Comparison of ENCODE assay signal across 29 mouse cellular contexts in genomic region chr17:57066908-57067307, GRCm38 (mm10). TPM values are rescaled to one million over a fixed set of nuclear protein-coding genes. Genes with fewer than 3 reads are reported as not detected.
DNase-seq lines count a peak whose midpoint lies in the region; ATAC-seq and TF ChIP-seq lines count a peak whose summit lies in the region.
"Had no signal": no experiment of that assay in that cellular context is flagged by ENCODE, and none has a peak within 500 bp of the region (broad histone marks: within the 10 kb centered on the region; RNA-seq: fewer than 3 reads in every experiment).

No protein-coding gene starts in this region.

- no peak overlapping the region for H3K4me2 ChIP-seq in liver, embryonic 11.5 days
- H3K4me2 ChIP-seq: embryonic facial prominence, embryonic 13.5 days; embryonic facial prominence, embryonic 15.5 days; forebrain, embryonic 12.5 days had no signal

- peaks cover 0 to 8% of the 10 kb centered on the region in 2 experiments; a peak in 2 of 4 replicates for H3K36me3 ChIP-seq in MEL (ENCODE audit: control insufficient read depth in 1 of 2, insufficient read depth in 2 of 2, low read length in 2 of 2)
- H3K36me3 ChIP-seq in liver, embryonic 11.5 days (ENCODE audit: control insufficient read depth, insufficient read depth, low read length) = no peaks in the 10 kb centered on the region
- H3K36me3 ChIP-seq: embryonic facial prominence, embryonic 13.5 days; embryonic facial prominence, embryonic 15.5 days; forebrain, embryonic 10.5 days; forebrain, embryonic 12.5 days had no signal

- no peak for TF ChIP-seq POLR2A in MEL (IDR thresholded peaks at IDR 0.05; ENCODE audit: control insufficient read depth in 1 of 2, insufficient read depth in 1 of 2, low read depth in 1 of 2, low read length in 2 of 2, poor library complexity in 1 of 2)

- peak overlapping the region; percentile 12; the same call in 1 of the 2 replicates for H3K27ac ChIP-seq in MEL (ENCODE audit: control insufficient read depth, low read depth, low read length)
- H3K27ac ChIP-seq in liver, embryonic 11.5 days (ENCODE audit: low read depth, low read length) = no peak overlapping the region
- H3K27ac ChIP-seq: embryonic facial prominence, embryonic 13.5 days; embryonic facial prominence, embryonic 15.5 days; forebrain, embryonic 10.5 days; forebrain, embryonic 12.5 days had no signal

- ATAC-seq in liver, embryonic 11.5 days (replicated peaks; ENCODE audit: low FRiP score) = peak; percentile 32; the same call in 1 of the 2 replicates
- 0 out of 2 replicates have a peak, but pooled peaks have one; percentile 13 for ATAC-seq in megakaryocyte progenitor cell, adult 5-6 weeks (replicated peaks; ENCODE audit: poor library complexity)
- ATAC-seq: activated CD4-positive, CD25-positive, alpha-beta regulatory T cell, adult 4 months; forebrain, embryonic 14.5 days; forebrain, embryonic 16.5 days; Patski had no signal

- no peak for TF ChIP-seq EP300 in MEL (IDR thresholded peaks at IDR 0.05; ENCODE audit: low read depth in 1 of 2, low read length in 2 of 2)

- TF ChIP-seq CTCF in MEL (IDR thresholded peaks at IDR 0.05 in 2 of 3, conservative IDR thresholded peaks at IDR 0.05 in 1 of 3; ENCODE audit: control insufficient read depth in 1 of 3, insufficient read depth in 1 of 3, low read depth in 2 of 3, low read length in 3 of 3, poor library complexity in 1 of 3, severe bottlenecking in 1 of 3) = no peak

- TF ChIP-seq RAD21 in MEL (IDR thresholded peaks at IDR 0.05; ENCODE audit: low read depth, low read length) = no peak

- no peaks in the 10 kb centered on the region for H3K79me2 ChIP-seq in MEL (ENCODE audit: control insufficient read depth, insufficient read depth, low read length, poor library complexity)

- H3K4me1 ChIP-seq in MEL (ENCODE audit: control insufficient read depth in 1 of 2, insufficient read depth in 2 of 2, low read length in 2 of 2) = peaks cover 0 to 7% of the 10 kb centered on the region in 2 experiments; a peak in 2 of 4 replicates
- peaks cover 8% of the 10 kb centered on the region for H3K4me1 ChIP-seq in liver, embryonic 11.5 days (replicated peaks; ENCODE audit: control insufficient read depth, insufficient read depth, low read length)

- DNase-seq in MEL (ENCODE audit: low read depth, low spot score) = peak; percentile 66
- peak; percentile 30 for DNase-seq in c-Kit-positive CD71-positive TER-119-negative erythroid progenitor cells, embryonic 14.5 days (ENCODE audit: low read depth)
- DNase-seq in liver, embryonic 11.5 days (ENCODE audit: low spot score) = no peak
- no peak for DNase-seq in right cerebral cortex, adult 2 months (ENCODE audit: low spot score in 2 of 2)
- no peak for DNase-seq in embryo, embryonic 10.5 days (ENCODE audit: low spot score)
- DNase-seq in neural tube, embryonic 10.5 days (ENCODE audit: extremely low spot score, low spot score) = no peak
- DNase-seq in spleen, postnatal 10 days (ENCODE audit: low spot score in 2 of 2) = no peak
- DNase-seq: adrenal gland, adult 8-10 months; adrenal gland, postnatal 14 days; adrenal gland, postnatal 36 days; cerebellum, adult 11-12 months; cerebellum, adult 2 months; cerebellum, adult 9-10 months; cerebellum, postnatal 10 days; cerebellum, postnatal 25 days; embryo, embryonic 11 days had no signal

- H3K27me3 ChIP-seq in MEL (ENCODE audit: control insufficient read depth in 1 of 2, insufficient read depth in 2 of 2, low read length in 2 of 2) = no peaks in the 10 kb centered on the region
- peaks cover 23% of the 10 kb centered on the region for H3K27me3 ChIP-seq in liver, embryonic 11.5 days (replicated peaks; ENCODE audit: control insufficient read depth, insufficient read depth, low read length)
- H3K27me3 ChIP-seq: Patski had no signal

- H3K4me3 ChIP-seq in MEL (ENCODE audit: control insufficient read depth in 1 of 2, insufficient read depth in 1 of 2, low read depth in 2 of 2, low read length in 2 of 2) = no peak overlapping the region
- H3K4me3 ChIP-seq in liver, embryonic 11.5 days (ENCODE audit: low read depth, low read length) = no peak overlapping the region
- H3K4me3 ChIP-seq: embryonic facial prominence, embryonic 13.5 days; embryonic facial prominence, embryonic 15.5 days; erythroblast, embryonic 14.5 days; forebrain, embryonic 10.5 days; forebrain, embryonic 12.5 days had no signal

- no peaks in the 10 kb centered on the region for H3K9me3 ChIP-seq in MEL (replicated peaks; ENCODE audit: insufficient read depth, low read length)
- H3K9me3 ChIP-seq in liver, embryonic 11.5 days (ENCODE audit: control insufficient read depth, low read length) = no peaks in the 10 kb centered on the region
- H3K9me3 ChIP-seq: embryonic facial prominence, embryonic 13.5 days; embryonic facial prominence, embryonic 15.5 days; forebrain, embryonic 10.5 days; forebrain, embryonic 12.5 days had no signal

- H3K9ac ChIP-seq in MEL (ENCODE audit: control insufficient read depth, low read depth, low read length, poor library complexity, severe bottlenecking) = peak overlapping the region; percentile 26
- no peak overlapping the region for H3K9ac ChIP-seq in liver, embryonic 11.5 days (ENCODE audit: low read depth, low read length)
- H3K9ac ChIP-seq: embryonic facial prominence, embryonic 13.5 days; embryonic facial prominence, embryonic 15.5 days; forebrain, embryonic 12.5 days had no signal

- 35% methylated on average over 5 of the region's 5 CpGs for WGBS in liver, embryonic 11.5 days

TF ChIP-seq in MEL, 35 proteins besides CTCF, POLR2A, EP300 and RAD21:
- peak; percentile 45 for TF ChIP-seq GATA1 (IDR thresholded peaks at IDR 0.05; ENCODE audit: low read depth, low read length)
- TF ChIP-seq TCF12 (IDR thresholded peaks at IDR 0.05; ENCODE audit: low read depth, low read length) = peak; percentile 29; the same call in 1 of the 2 replicates
- TF ChIP-seq SMC3 (IDR thresholded peaks at IDR 0.05; ENCODE audit: low read depth, low read length) = no peak
- peak; percentile 72 for TF ChIP-seq TAL1 (IDR thresholded peaks at IDR 0.05; ENCODE audit: low read length)

RNA-seq across cellular contexts. Expression of gene Slc25a23, which starts 7.2 kb away (rescaled TPM):
- 4.9 and 5.9 TPM in 2 replicates for total RNA-seq in MEL (2012; rRNA removed)
- polyA plus RNA-seq in MEL (2012; ENCODE audit: insufficient read depth in 1 of 2, insufficient read length in 2 of 2, low read depth in 1 of 2, low replicate concordance in 2 of 2, missing spikeins in 1 of 2) = 10 to 100 TPM in 1 of 2 experiments, not detected in 1; 60.8 TPM
- 5.2 and 6.3 TPM in 2 replicates for polyA plus RNA-seq in liver, embryonic 11.5 days (2014; fragmentation: Nextera tagmentation; extraction: Ambion mirVana)
- 10.9 and 13.4 TPM in 2 replicates for total RNA-seq in megakaryocyte progenitor cell, adult 5-6 weeks (2015)
- 1.6 and 2.0 TPM in 2 replicates for total RNA-seq in megakaryocyte progenitor cell, adult 5-6 weeks (2017)

RNA-seq across cellular contexts. Expression of gene Crb3, which starts 8.0 kb away (rescaled TPM):
- not detected in 2 replicates for total RNA-seq in MEL (2012; rRNA removed)
- polyA plus RNA-seq in MEL (2012; ENCODE audit: insufficient read depth in 1 of 2, insufficient read length in 2 of 2, low read depth in 1 of 2, low replicate concordance in 2 of 2, missing spikeins in 1 of 2) = under 1 TPM in 1 of 2 experiments, not detected in 1; 0.19 TPM
- 3.2 and 3.4 TPM in 2 replicates for polyA plus RNA-seq in liver, embryonic 11.5 days (2014; fragmentation: Nextera tagmentation; extraction: Ambion mirVana)
- not detected in 2 replicates for total RNA-seq in megakaryocyte progenitor cell, adult 5-6 weeks (2015)
- not detected in 2 replicates for total RNA-seq in megakaryocyte progenitor cell, adult 5-6 weeks (2017)
- polyA plus RNA-seq: C2C12 had no signal

RNA-seq across cellular contexts. Expression of gene Dennd1c, which starts 11.4 kb away (rescaled TPM):
- 3.2 and 3.8 TPM in 2 replicates for total RNA-seq in MEL (2012; rRNA removed)
- polyA plus RNA-seq in MEL (2012; ENCODE audit: insufficient read depth in 1 of 2, insufficient read length in 2 of 2, low read depth in 1 of 2, low replicate concordance in 2 of 2, missing spikeins in 1 of 2) = 10 to 100 TPM in 1 of 2 experiments, not detected in 1; 20.7 TPM
- polyA plus RNA-seq in liver, embryonic 11.5 days (2014; fragmentation: Nextera tagmentation; extraction: Ambion mirVana) = 2.1 and 2.2 TPM in 2 replicates
- total RNA-seq in megakaryocyte progenitor cell, adult 5-6 weeks (2015) = 7.6 and 11.5 TPM in 2 replicates
- total RNA-seq in megakaryocyte progenitor cell, adult 5-6 weeks (2017) = 3.5 and 8.8 TPM in 2 replicates
- polyA plus RNA-seq: C2C12 had no signal

RNA-seq across cellular contexts. Expression of gene Tubb4a, which starts 20.7 kb away (rescaled TPM):
- total RNA-seq in MEL (2012; rRNA removed) = 0.35 and 0.62 TPM in 2 replicates
- 1 to 10 TPM in 1 of 2 experiments, not detected in 1; 6.4 TPM for polyA plus RNA-seq in MEL (2012; ENCODE audit: insufficient read depth in 1 of 2, insufficient read length in 2 of 2, low read depth in 1 of 2, low replicate concordance in 2 of 2, missing spikeins in 1 of 2)
- polyA plus RNA-seq in liver, embryonic 11.5 days (2014; fragmentation: Nextera tagmentation; extraction: Ambion mirVana) = 4.5 and 5.0 TPM in 2 replicates
- total RNA-seq in megakaryocyte progenitor cell, adult 5-6 weeks (2015) = not detected in 2 replicates
- total RNA-seq in megakaryocyte progenitor cell, adult 5-6 weeks (2017) = 0.12 TPM in 1 of 2 replicates, not detected in the other
- polyA plus RNA-seq: erythroblast, embryonic 14.5 days had no signal

RNA-seq across cellular contexts. Expression of gene Slc25a41, which starts 25.5 kb away (rescaled TPM):
- 0.08 and 0.13 TPM in 2 replicates for total RNA-seq in MEL (2012; rRNA removed)
- polyA plus RNA-seq in MEL (2012; ENCODE audit: insufficient read depth in 1 of 2, insufficient read length in 2 of 2, low read depth in 1 of 2, low replicate concordance in 2 of 2, missing spikeins in 1 of 2) = under 1 TPM in 1 of 2 experiments, not detected in 1; 0.15 TPM
- not detected in 2 replicates for polyA plus RNA-seq in liver, embryonic 11.5 days (2014; fragmentation: Nextera tagmentation; extraction: Ambion mirVana)
- total RNA-seq in megakaryocyte progenitor cell, adult 5-6 weeks (2015) = not detected in 2 replicates
- total RNA-seq in megakaryocyte progenitor cell, adult 5-6 weeks (2017) = not detected in 2 replicates
- total RNA-seq: adrenal gland, adult 18-20 months; adrenal gland, postnatal 14 days; adrenal gland, postnatal 36 days had no signal
- polyA plus RNA-seq: activated CD4-positive, CD25-positive, alpha-beta regulatory T cell, adult 4 months; C2C12; embryonic facial prominence, embryonic 11.5 days; embryonic facial prominence, embryonic 13.5 days; embryonic facial prominence, embryonic 15.5 days; erythroblast, embryonic 14.5 days; forebrain, embryonic 10.5 days; forebrain, embryonic 12.5 days; forebrain, embryonic 14.5 days; forebrain, embryonic 16.5 days; Patski had no signal

Comparison
In these comparisons a context has a peak if more than half of its experiments do, and no peak if none do; other contexts are left out.
1. DNase-seq: peak in MEL (single experiment) and c-Kit-positive CD71-positive TER-119-negative erythroid progenitor cells, embryonic 14.5 days (single experiment); none in liver, embryonic 11.5 days (single experiment), right cerebral cortex, adult 2 months (0 of 2), embryo, embryonic 10.5 days (single experiment), neural tube, embryonic 10.5 days (single experiment) and spleen, postnatal 10 days (0 of 2).